Mouse (Mus musculus) megakaryocyte, embryonic 14.5 days (primary cell): ENCODE data around the gene Pik3ca.

Experiments
- FLI1 ChIP-seq: IDR thresholded peaks from 2 replicates; pipeline ENCODE4 v1.6.1; 2012; ENCODE audit warnings: low read length, inconsistent platforms, mixed read lengths
- GATA1 ChIP-seq: IDR thresholded peaks from 3 replicates; pipeline ENCODE4 v1.6.1; 2012; ENCODE audit warnings: mixed read lengths, low read length, inconsistent platforms, borderline replicate concordance

GRCm38 (mm10) chr3:32494387-32495087, 97.1 kb downstream of the Pik3ca start:
- TF ChIP-seq GATA1 (no peak), FLI1 (no peak)
